Mouse (Mus musculus): ENCODE measurements around the gene Rgl3.

The Rgl3 gene

GRCm38 (mm10) chr9:21925034-21925433, 64.2 kb downstream of the Rgl3 start:
- in situ Hi-C loops (cut with MboI; ENCODE audit: low sequenced_read_pairs), result no loop called here

GRCm38 (mm10) chr9:21924099-21924493, 65.2 kb downstream of the Rgl3 start:
- in situ Hi-C loops (cut with MboI; ENCODE audit: low sequenced_read_pairs), result no loop called here

- in situ Hi-C loops (cut with MboI; ENCODE audit: low sequenced_read_pairs), result no loop called here
Observed at GRCm38 (mm10) chr9:21923490-21924098, 65.7 kb downstream of the Rgl3 start.

GRCm38 (mm10) chr9:21923036-21923435, 66.2 kb downstream of the Rgl3 start:
- in situ Hi-C loops (cut with MboI; ENCODE audit: low sequenced_read_pairs), result no loop called here
